Mouse (Mus musculus) heart, postnatal 0 days (tissue): ENCODE results near the gene Malrd1.

Experiments used
- CTCF ChIP-seq: IDR thresholded peaks from 2 replicates; pipeline ENCODE4 v1.5.1; 2016; ENCODE audit warnings: antibody characterized with exemption, control low read depth, low read depth
- EP300 ChIP-seq: IDR thresholded peaks from 2 replicates; pipeline ENCODE4 v1.6.1; 2016; ENCODE audit warnings: antibody characterized with exemption, low read depth

DNA sequence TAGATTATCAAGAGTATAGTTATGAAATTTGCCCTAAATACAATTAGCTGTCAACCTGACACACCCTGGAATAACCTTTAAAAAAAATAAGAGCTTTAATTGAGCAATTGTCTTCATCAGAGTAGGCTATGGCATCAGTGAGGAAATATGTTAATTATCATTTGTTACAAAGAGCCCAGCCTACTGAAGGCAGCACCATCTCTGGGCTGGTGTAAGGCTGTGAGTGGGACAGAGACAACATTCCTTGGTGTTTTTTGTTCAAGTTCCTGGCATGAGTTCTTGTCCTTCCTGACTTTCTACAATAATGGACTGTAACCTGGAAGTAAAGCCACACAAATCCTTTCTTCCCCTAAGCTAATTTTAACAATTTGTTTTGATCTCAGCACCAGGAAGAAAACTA lies 645.8 kb downstream of the Malrd1 start:
- no peak for TF ChIP-seq CTCF
- no peak for TF ChIP-seq EP300
